Mouse (Mus musculus) cerebellum, adult 2 months (tissue): Measurements from ENCODE around the gene Mast4.

Experiments used
- CTCF ChIP-seq: fragments of 200-500 bp; IDR thresholded peaks from 2 replicates; pipeline ENCODE4 v1.5.1; 2011; ENCODE audit warnings: low read depth, mild to moderate bottlenecking, control low read depth, low read length, moderate library complexity, borderline replicate concordance; ENCODE audit not compliant: insufficient read depth
- POLR2A ChIP-seq: fragments of 200-500 bp; IDR thresholded peaks from 2 replicates; pipeline ENCODE4 v1.6.1; 2011; ENCODE audit warnings: low read length, control low read depth, borderline replicate concordance; ENCODE audit not compliant: insufficient read depth

- TF ChIP-seq CTCF (no peak), POLR2A (no peak)
Measured at GRCm38 (mm10) chr13:102896322-102896721, 438.0 kb downstream of the Mast4 start.
